Mouse (Mus musculus): ENCODE data around the gene Cep112. TPM values are rescaled to one million over a fixed set of nuclear protein-coding genes. Genes with fewer than 3 reads are reported as not detected.
A peak's percentile ranks its signal among the peaks of the same experiment; 100 is the strongest.

Cep112 gene
- polyA plus RNA-seq, 1 experiment from 2014 or later, result 6.4 TPM

DNA sequence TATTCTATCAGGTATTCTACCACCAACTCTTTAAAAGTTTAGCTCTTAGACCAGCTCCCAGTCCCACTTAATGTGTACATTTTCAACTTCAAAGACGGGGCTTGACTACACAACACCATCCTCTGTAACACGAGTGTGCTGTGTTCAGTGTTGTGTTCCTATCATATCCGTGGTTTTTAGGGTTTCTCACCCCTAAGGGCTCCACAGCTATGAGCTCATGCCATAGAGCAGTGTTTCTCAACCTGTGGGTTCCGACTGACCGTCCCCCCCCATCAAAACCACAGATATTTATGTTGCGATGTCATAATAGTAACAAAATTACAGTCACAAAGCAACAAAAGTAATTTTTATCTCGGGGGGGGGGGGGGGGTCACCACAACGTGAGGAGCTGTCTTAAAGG is 461.1 kb downstream of the Cep112 start:
- no peak overlapping the region for H3K27ac ChIP-seq (replicated peaks)
- H3K4me2 ChIP-seq, result no peak overlapping the region
- 87% methylated on average over 8 of the region's 8 CpGs for WGBS
- H3K4me3 ChIP-seq (replicated peaks), result no peak overlapping the region
- peaks cover 16% of the 10 kb centered on the region for H3K4me1 ChIP-seq
- H3K9me3 ChIP-seq (replicated peaks), result no peaks in the 10 kb centered on the region
- no peaks in the 10 kb centered on the region for H3K27me3 ChIP-seq (replicated peaks)
- no peaks in the 10 kb centered on the region for H3K36me3 ChIP-seq
- H3K9ac ChIP-seq (replicated peaks), result no peak overlapping the region
- no peak for ATAC-seq (ENCODE audit: low FRiP score)

DNA sequence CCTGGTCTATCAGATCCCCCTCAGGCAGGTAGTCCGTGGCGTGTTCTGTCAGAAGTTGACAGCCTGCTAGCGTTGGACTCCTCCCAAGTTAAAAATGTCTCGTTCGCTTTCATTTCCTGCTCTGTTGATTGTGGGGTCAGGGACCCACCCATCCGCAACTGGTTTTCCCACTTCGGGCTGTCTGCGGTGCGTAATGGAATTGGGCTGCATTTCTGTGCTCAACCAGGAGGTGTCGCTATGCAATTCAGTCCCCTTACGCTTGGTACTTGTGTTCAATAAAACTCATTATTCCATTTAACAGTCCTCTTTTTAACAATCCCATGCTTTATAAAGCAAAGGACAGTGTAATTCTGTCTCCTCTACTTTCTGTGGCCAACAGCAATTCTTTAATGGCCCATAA is 464.1 kb downstream of the Cep112 start:
- 55% methylated on average over 11 of the region's 11 CpGs for WGBS
- H3K27me3 ChIP-seq (replicated peaks), result no peaks in the 10 kb centered on the region

DNA sequence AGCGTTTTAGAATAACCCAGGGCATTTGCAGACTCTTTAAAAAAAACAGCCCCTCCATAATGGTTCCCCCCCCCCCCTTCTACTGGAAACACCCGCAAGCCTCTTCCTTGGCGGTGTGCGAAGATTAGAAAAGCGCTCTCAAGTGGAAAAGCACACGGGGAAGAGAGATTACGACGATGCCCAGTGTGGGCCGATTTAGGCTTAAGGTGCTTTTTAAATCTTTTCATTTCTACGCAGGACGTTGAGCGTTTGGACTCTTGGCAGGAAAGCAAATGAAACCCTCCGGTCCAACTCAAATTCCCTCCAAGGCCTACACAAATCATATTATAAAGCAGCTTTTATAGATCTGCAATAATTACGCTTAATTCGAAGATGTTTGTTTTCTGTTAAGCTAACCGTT is 465.6 kb downstream of the Cep112 start:
- peaks cover 29% of the 10 kb centered on the region for H3K4me1 ChIP-seq
- H3K4me3 ChIP-seq (replicated peaks), result peak overlapping the region; percentile 30
- H3K27me3 ChIP-seq (replicated peaks), result no peaks in the 10 kb centered on the region
- WGBS, result 11% methylated on average over 16 of the region's 16 CpGs
- peak overlapping the region; percentile 43 for H3K27ac ChIP-seq (replicated peaks)
- peak overlapping the region; percentile 62 for H3K4me2 ChIP-seq
- H3K9ac ChIP-seq (replicated peaks), result peak overlapping the region; percentile 14
- H3K36me3 ChIP-seq, result no peaks in the 10 kb centered on the region
- ATAC-seq (ENCODE audit: low FRiP score), result no peak
- no peaks in the 10 kb centered on the region for H3K9me3 ChIP-seq (replicated peaks)

More for the DNA sequence above, 464.1 kb downstream of the Cep112 start:
- ATAC-seq (ENCODE audit: low FRiP score), result no peak
- no peak overlapping the region for H3K27ac ChIP-seq (replicated peaks)
- H3K4me1 ChIP-seq, result peaks cover 30% of the 10 kb centered on the region
- no peak overlapping the region for H3K9ac ChIP-seq (replicated peaks)
- no peaks in the 10 kb centered on the region for H3K36me3 ChIP-seq
- no peaks in the 10 kb centered on the region for H3K9me3 ChIP-seq (replicated peaks)
- no peak overlapping the region for H3K4me2 ChIP-seq
- H3K4me3 ChIP-seq (replicated peaks), result no peak overlapping the region

DNA sequence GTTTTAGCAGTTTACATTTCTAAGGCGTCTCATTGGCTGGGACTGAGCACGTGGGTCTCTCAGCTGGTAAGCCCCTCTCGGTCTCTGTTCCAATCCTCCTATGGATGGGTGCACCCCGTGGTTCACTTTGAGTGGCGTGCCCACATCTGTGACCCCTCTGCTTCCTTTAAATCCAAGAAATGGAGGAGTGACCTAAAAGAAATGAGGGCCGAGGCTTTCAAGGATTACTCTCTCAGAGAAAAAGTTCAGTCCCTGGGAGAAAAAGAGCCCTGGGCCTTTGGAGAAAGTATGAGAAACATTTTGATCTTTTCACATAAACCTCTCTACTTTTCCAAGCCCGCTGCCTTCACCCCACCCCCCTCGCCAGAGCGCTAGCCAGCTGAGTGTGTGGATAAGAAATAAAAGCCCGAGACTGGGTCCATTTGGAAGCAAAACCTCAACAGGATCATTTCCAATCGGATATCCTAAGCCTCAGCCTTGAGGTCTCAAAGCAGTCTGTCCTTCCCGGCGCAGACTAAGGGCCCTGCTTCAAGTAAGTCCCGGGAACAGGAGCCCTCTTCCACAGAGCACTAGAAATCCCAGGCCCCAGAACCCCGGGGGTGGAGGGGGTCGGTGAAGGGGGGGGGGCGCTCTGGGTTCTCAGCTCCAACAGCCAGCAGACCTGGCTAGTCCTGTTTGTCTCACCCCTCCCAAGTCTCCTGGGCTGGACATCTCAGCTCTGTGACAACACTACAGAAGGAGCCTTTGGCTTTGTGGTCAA is 466.3 kb downstream of the Cep112 start:
- no peaks in the 10 kb centered on the region for H3K27me3 ChIP-seq (replicated peaks)
- H3K4me2 ChIP-seq, result peak overlapping the region; percentile 62
- H3K4me1 ChIP-seq, result peaks cover 29% of the 10 kb centered on the region
- peak overlapping the region; percentile 30 for H3K4me3 ChIP-seq (replicated peaks)
- H3K9me3 ChIP-seq (replicated peaks), result no peaks in the 10 kb centered on the region
- peak overlapping the region; percentile 51; the same call in 1 of the 2 replicates for H3K27ac ChIP-seq (replicated peaks)
- WGBS, result 4% methylated on average over 17 of the region's 17 CpGs
- H3K36me3 ChIP-seq, result no peaks in the 10 kb centered on the region
- 0 out of 2 replicates have a peak overlapping the region, but pooled peaks have one; percentile 32 for H3K9ac ChIP-seq (replicated peaks)
- peak; percentile 87 for ATAC-seq (ENCODE audit: low FRiP score)

DNA sequence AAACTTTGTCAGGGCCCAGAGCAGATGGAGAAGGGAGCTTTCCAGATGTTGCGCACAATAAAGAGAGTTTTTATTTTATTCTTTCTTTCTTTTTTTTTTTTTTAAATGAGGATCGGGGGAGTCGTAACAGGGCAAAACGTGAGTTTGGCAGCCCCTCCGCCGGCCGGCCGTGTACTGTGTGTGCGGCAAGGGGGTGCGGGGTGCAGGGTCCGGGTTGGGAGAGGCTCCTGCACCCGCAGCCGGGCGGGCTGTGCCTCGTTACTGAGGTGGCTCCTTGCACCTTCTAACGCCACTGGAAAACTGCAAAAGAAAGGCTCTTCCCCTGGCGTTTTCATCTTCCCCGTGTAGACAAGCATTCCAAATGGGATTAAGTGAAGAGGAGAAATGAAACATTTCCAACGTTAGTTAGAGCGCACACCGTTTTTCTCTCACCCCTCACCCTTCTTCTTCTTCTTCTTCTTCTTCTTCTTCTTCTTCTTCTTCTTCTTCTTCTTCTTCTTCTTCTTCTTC is 466.9 kb downstream of the Cep112 start:
- Histone ChIP-seq H3K27me3 (replicated peaks) (no peaks in the 10 kb centered on the region), H3K4me2 (peak overlapping the region; percentile 62), H3K4me3 (replicated peaks) (peak overlapping the region; percentile 30), H3K9me3 (replicated peaks) (no peaks in the 10 kb centered on the region), H3K36me3 (no peaks in the 10 kb centered on the region), H3K4me1 (peaks cover 29% of the 10 kb centered on the region), H3K27ac (replicated peaks) (peak overlapping the region; percentile 51; the same call in 1 of the 2 replicates), H3K9ac (replicated peaks) (0 out of 2 replicates have a peak overlapping the region, but pooled peaks have one; percentile 32)
- 4% methylated on average over 21 of the region's 21 CpGs for WGBS
- no peak for ATAC-seq (ENCODE audit: low FRiP score)

DNA sequence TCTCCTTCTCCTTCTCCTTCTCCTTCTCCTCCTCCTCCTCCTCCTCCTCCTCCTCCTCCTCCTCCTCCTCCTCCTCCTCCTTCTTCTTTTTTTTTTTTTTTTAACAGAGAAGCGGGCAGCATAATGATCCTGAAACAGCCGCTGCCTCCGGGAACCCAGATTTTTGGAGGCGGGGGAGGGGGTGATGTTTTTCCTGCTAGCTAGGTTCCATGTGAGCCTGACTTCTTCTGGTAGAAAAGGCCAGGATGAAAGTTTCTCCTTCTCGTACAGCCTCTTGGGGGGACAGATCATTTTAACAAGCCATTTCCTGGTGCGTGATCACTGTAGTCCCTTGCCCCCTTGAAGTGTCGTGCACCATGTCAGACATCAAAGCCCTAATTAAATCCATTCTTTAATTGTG is 467.4 kb downstream of the Cep112 start:
- no peak for ATAC-seq (ENCODE audit: low FRiP score)
- WGBS, result 11% methylated on average over 6 of the region's 7 CpGs
- H3K4me2 ChIP-seq, result no peak overlapping the region

DNA sequence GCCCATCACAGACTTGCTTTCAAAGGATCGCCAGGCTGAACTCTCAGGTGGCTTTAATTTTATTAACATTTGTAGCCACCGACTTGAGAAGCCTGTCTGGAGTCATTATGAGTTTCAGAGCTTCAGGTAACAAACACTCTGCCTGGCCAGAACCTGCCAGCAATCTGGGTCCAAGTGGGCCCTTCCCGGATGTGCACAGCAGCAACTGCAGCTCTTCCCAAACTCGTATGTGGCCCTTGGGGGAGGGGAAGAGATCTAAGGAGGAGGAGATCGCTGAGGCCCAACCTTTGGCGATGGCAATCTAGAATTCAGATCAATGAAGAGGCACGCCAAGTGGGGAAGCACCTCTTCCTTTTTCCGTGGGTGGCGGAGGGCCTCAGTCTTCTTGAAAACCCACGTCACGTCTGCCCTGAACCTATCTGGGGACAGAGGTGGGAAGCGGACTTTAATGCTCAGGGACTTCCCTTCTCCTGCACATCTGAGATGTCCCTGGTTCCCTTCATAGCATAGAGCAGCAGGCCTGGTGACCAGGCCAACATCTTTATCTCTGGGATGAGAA is 468.3 kb downstream of the Cep112 start:
- H3K4me2 ChIP-seq, result no peak overlapping the region
- no peak for ATAC-seq (ENCODE audit: low FRiP score)
- WGBS, result 40% methylated on average over 12 of the region's 12 CpGs
- peaks cover 29% of the 10 kb centered on the region for H3K4me1 ChIP-seq
- no peaks in the 10 kb centered on the region for H3K27me3 ChIP-seq (replicated peaks)
- no peak overlapping the region for H3K27ac ChIP-seq (replicated peaks)
- no peak overlapping the region for H3K9ac ChIP-seq (replicated peaks)
- no peaks in the 10 kb centered on the region for H3K9me3 ChIP-seq (replicated peaks)
- no peak overlapping the region for H3K4me3 ChIP-seq (replicated peaks)
- no peaks in the 10 kb centered on the region for H3K36me3 ChIP-seq

More for the DNA sequence above, 467.4 kb downstream of the Cep112 start:
- Histone ChIP-seq H3K27me3 (replicated peaks) (no peaks in the 10 kb centered on the region), H3K36me3 (no peaks in the 10 kb centered on the region), H3K4me1 (peaks cover 29% of the 10 kb centered on the region), H3K9ac (replicated peaks) (no peak overlapping the region), H3K4me3 (replicated peaks) (no peak overlapping the region), H3K9me3 (replicated peaks) (no peaks in the 10 kb centered on the region), H3K27ac (replicated peaks) (no peak overlapping the region)

DNA sequence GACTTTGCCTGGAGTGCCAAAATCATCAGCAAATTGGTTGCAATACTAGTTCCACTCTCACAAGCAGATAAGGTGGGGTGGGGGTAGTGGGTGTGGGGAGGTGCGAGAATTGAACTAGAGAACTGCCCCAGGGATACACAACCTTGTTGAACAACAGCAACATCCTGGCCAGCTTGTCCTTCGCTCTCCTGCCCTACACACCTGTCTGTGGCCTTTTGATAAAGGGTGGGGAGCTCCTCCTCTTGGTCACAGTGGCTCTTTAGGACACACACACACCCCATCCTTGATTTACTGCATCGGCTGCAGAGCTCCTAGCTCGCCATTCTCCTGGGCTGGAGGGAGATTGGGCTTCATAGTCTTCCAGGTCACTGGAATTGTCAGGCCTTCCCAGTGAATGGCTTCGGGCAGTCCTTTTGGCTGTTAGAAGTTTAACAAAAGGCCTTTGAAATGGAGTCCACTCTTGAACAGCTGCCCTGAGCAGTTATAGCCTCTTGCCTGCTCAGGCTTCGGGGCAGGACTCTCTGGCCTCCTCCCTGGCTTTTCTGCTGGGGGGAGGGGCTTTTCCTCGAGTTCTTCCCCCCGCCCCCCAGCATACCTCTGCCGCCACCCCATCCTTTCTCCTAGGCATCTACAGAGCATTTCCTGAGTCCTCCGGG is 469.0 kb downstream of the Cep112 start:
- 19% methylated on average over 10 of the region's 10 CpGs for WGBS
- no peaks in the 10 kb centered on the region for H3K36me3 ChIP-seq
- H3K4me3 ChIP-seq (replicated peaks), result no peak overlapping the region
- no peak overlapping the region for H3K27ac ChIP-seq (replicated peaks)
- peaks cover 29% of the 10 kb centered on the region for H3K4me1 ChIP-seq
- no peak overlapping the region for H3K9ac ChIP-seq (replicated peaks)
- no peak overlapping the region for H3K4me2 ChIP-seq
- ATAC-seq (ENCODE audit: low FRiP score), result no peak
- no peaks in the 10 kb centered on the region for H3K9me3 ChIP-seq (replicated peaks)
- H3K27me3 ChIP-seq (replicated peaks), result no peaks in the 10 kb centered on the region

DNA sequence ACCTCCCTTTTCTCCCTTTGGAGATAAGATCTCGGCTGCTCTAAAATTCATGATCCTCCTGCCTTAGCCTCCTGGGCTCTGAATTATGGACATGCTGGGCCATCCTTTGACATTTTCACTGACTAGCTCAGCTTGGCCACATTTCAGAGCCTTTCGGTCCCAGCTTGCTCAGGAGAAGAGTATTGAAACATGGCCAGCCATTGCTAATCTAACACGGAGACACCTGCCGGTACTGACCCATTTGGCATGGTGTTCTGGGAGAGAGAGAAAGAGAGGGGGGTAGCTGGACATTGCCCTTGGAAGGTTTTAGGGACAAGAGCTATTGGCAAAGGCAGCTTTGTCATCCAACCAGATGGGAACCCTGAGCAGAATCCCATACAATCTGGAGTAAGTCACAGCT is 472.0 kb downstream of the Cep112 start:
- Histone ChIP-seq H3K36me3 (no peaks in the 10 kb centered on the region), H3K27ac (replicated peaks) (no peak overlapping the region), H3K9me3 (replicated peaks) (no peaks in the 10 kb centered on the region), H3K4me2 (no peak overlapping the region), H3K4me3 (replicated peaks) (no peak overlapping the region), H3K27me3 (replicated peaks) (no peaks in the 10 kb centered on the region), H3K9ac (replicated peaks) (no peak overlapping the region), H3K4me1 (peaks cover 13% of the 10 kb centered on the region)
- 83% methylated on average over 4 of the region's 4 CpGs for WGBS
- ATAC-seq (ENCODE audit: low FRiP score), result no peak

DNA sequence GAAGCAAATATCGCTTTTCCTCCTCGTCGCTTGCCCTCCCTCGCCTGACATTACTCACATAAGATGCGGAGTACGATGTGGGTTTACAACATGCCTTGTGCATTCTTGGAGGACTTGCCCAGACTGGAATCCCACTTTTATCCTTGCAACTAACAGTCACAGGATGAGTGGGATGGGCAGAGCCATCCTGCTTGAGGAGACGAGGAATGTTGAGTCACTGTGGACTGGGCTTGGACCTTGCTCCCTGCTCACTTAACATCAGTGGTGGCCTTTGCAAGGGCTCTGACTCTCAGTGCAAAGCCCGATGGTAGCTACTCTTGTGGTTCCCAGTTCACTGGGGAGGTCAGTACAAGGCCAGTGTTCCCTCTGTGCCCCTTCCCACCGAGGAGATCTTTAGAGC is 473.1 kb downstream of the Cep112 start:
- no peak for ATAC-seq (ENCODE audit: low FRiP score)
- Histone ChIP-seq H3K27ac (replicated peaks) (no peak overlapping the region), H3K9me3 (replicated peaks) (no peaks in the 10 kb centered on the region)

DNA sequence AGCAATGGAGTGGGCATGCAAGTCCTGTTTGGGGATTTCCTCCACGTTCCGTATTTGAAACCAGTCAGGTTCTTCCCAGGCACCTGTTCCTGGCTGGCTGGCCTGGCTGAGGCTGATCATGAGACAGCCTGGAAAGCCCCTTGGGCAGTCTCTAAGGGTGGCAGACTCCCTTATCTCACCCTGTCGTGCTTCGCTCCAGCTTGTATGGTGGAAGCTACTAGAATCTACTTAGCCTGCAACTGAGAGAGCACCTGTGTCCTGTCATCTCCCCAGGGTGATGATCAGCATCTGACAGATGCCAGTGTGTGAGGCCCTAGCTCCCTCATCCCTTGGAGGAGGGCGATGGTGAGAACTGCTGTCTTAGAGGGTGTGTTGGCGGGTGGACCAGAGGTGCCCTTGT is 473.5 kb downstream of the Cep112 start:
- H3K4me3 ChIP-seq (replicated peaks), result no peak overlapping the region
- H3K4me2 ChIP-seq, result no peak overlapping the region
- no peaks in the 10 kb centered on the region for H3K9me3 ChIP-seq (replicated peaks)
- H3K27ac ChIP-seq (replicated peaks), result no peak overlapping the region
- no peaks in the 10 kb centered on the region for H3K36me3 ChIP-seq
- H3K27me3 ChIP-seq (replicated peaks), result no peaks in the 10 kb centered on the region
- ATAC-seq (ENCODE audit: low FRiP score), result no peak
- peaks cover 8% of the 10 kb centered on the region; the same call in 1 of the 2 replicates for H3K4me1 ChIP-seq
- WGBS, result 86% methylated on average over 6 of the region's 6 CpGs
- no peak overlapping the region for H3K9ac ChIP-seq (replicated peaks)

More for the DNA sequence above, 473.1 kb downstream of the Cep112 start:
- H3K4me3 ChIP-seq (replicated peaks), result no peak overlapping the region
- WGBS, result 79% methylated on average over 9 of the region's 9 CpGs
- no peaks in the 10 kb centered on the region for H3K36me3 ChIP-seq
- H3K4me2 ChIP-seq, result no peak overlapping the region
- no peak overlapping the region for H3K9ac ChIP-seq (replicated peaks)
- H3K4me1 ChIP-seq, result peaks cover 8% of the 10 kb centered on the region; the same call in 1 of the 2 replicates
- no peaks in the 10 kb centered on the region for H3K27me3 ChIP-seq (replicated peaks)
